Mouse (Mus musculus): ENCODE data around the gene Slc35a2.

- TF ChIP-seq CTCF (IDR thresholded peaks at IDR 0.05; ENCODE audit: control insufficient read depth, insufficient read depth, insufficient read length): no peak
- TF ChIP-seq MAX (IDR thresholded peaks at IDR 0.05): no peak
- TF ChIP-seq USF1 (IDR thresholded peaks at IDR 0.05; ENCODE audit: low read depth): no peak
- TF ChIP-seq MYOG (IDR thresholded peaks at IDR 0.05; ENCODE audit: control insufficient read depth, extremely low read depth, insufficient read length): no peak
Observed at GRCm38 (mm10) chrX:7928270-7928790, 44.5 kb downstream of the Slc35a2 start, which contains the start of gene Eras.
